Mouse (Mus musculus) liver, embryonic 16.5 days (tissue): ENCODE data around the gene Gmds. TPM values are rescaled to one million over a fixed set of nuclear protein-coding genes. Genes with fewer than 3 reads are reported as not detected.

Experiments
- ATAC-seq: fragments of 200-750 bp; cut with Nextera tagmentation; 2 replicates; pipeline ENCODE4 v1.8.0; 2017; ENCODE audit warnings: low read depth, mild to moderate bottlenecking, moderate number of reproducible peaks, moderate library complexity
- H3K27ac ChIP-seq: fragments of 300-500 bp; sonication (generic); 2 replicates; pipeline ENCODE4 v1.5.1; 2014; ENCODE audit warnings: mild to moderate bottlenecking, low read length
- H3K27me3 ChIP-seq: fragments of 300-500 bp; sonication (generic); 2 replicates; pipeline ENCODE4 v1.6.1; 2014; ENCODE audit warnings: low read depth, low read length, mixed read lengths; ENCODE audit not compliant: control insufficient read depth, insufficient read depth
- H3K36me3 ChIP-seq: fragments of 300-500 bp; sonication (generic); 2 replicates; pipeline ENCODE4 v1.6.1; 2014; ENCODE audit warnings: mild to moderate bottlenecking; ENCODE audit not compliant: control insufficient read depth, insufficient read depth
- H3K4me1 ChIP-seq: fragments of 300-500 bp; sonication (generic); 2 replicates; pipeline ENCODE4 v1.6.1; 2014; ENCODE audit warnings: low read depth, low read length, mixed read lengths; ENCODE audit not compliant: control insufficient read depth
- H3K4me2 ChIP-seq: fragments of 300-500 bp; sonication (generic); 2 replicates; pipeline ENCODE4 v1.6.1; 2014; ENCODE audit warnings: low read depth, low read length, mixed read lengths
- H3K4me3 ChIP-seq: fragments of 300-500 bp; sonication (generic); 2 replicates; pipeline ENCODE4 v1.5.1; 2014; ENCODE audit warnings: low read depth, mild to moderate bottlenecking, low read length
- H3K9ac ChIP-seq: fragments of 300-500 bp; sonication (generic); 2 replicates; pipeline ENCODE4 v1.6.1; 2014; ENCODE audit warnings: low read depth, low read length
- H3K9me3 ChIP-seq: fragments of 300-500 bp; sonication (generic); replicated peaks from 2 replicates; pipeline ENCODE4 v1.6.1; 2016; ENCODE audit warnings: low read length; ENCODE audit not compliant: control insufficient read depth
- WGBS: fragments of 180-500 bp; shearing (Covaris S2); extraction: QIAGEN DNeasy Blood & Tissue Kit; methylation state at CpG from one replicate; pipeline ENCODE4 v1.1.7; 2014; ENCODE audit not compliant: insufficient replicate concordance; 5-methylcytosine and 5-hydroxymethylcytosine counted together
- polyA plus RNA-seq: library from polyadenylated mRNA; unstranded; fragments of >200 nt; fragmentation: Nextera tagmentation; extraction: Ambion mirVana; gene quantifications from 2 replicates; pipeline ENCODE4 v1.2.1, GENCODE M21; 2015

Gene Gmds
- polyA plus RNA-seq, 1 experiment from 2014 or later: 6.8 TPM

DNA sequence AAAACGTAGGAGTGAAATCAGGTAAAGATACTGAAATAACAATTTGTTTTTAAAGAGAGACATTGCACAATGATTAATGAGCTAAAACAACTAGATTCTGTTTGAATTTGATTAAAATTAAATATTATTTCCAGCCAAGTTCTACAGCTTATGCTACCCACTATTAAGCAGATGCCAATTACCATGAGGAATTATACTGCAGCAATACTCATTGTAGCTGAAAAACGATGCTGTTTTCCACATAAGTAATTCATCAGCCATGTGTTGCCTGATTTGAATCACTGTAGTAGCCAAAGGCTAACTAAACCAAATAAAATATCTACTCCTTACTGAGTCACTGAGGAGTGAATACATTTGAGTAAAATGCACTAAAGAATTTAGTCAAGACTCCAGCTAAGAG lies 180.3 kb downstream of the Gmds start:
- Histone ChIP-seq H3K9ac (no peak overlapping the region), H3K4me3 (no peak overlapping the region), H3K27ac (no peak overlapping the region), H3K4me1 (no peaks in the 10 kb centered on the region), H3K27me3 (no peaks in the 10 kb centered on the region), H3K9me3 (no peaks in the 10 kb centered on the region), H3K4me2 (no peak overlapping the region), H3K36me3 (no peaks in the 10 kb centered on the region)
- 51% methylated on average over 2 of the region's 2 CpGs for WGBS
- no peak for ATAC-seq

DNA sequence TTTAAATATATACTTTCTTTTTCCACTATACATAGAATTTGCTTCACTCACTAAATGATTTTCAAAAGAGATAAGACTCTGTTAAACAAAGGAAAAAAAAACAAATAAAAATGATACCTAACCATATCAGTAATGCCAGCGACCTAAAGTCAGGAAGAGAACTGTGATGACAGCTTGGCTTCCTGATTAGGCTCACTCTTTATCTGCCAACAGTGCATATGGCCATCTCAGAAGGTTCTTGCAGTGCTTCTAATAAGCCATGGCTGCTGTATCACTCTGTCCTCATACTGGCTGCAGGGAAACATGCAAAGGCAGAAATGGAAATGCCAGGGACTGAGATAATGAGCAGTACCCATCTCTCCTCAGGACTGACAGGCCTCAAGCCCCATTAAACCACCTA lies 192.6 kb downstream of the Gmds start:
- Histone ChIP-seq H3K4me2 (no peak overlapping the region), H3K9ac (no peak overlapping the region), H3K9me3 (no peaks in the 10 kb centered on the region), H3K36me3 (no peaks in the 10 kb centered on the region), H3K27ac (no peak overlapping the region), H3K4me1 (no peaks in the 10 kb centered on the region; the same call in 1 of the 2 replicates), H3K4me3 (no peak overlapping the region), H3K27me3 (no peaks in the 10 kb centered on the region)
- ATAC-seq: peak; percentile 74
- 9% methylated on average over 1 of the region's 1 CpGs for WGBS

DNA sequence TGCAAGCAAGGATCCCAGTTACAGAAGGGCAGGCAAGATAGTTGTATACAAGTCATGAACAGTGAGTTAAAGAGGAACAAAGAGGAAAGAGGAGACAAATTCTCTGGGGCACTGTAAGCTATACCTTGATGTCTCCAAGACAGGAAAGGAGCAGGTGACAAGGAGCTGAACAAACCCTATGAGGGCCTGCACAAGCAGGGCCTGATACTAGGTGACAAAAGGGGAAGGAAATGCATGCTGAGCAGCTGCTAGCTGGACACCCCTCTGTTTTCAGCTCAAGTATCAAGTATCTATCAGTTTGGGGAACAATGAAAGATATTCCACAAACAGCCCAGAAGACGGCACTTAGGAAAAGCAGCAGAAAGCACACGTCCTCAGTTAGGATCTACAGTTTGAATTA lies 193.4 kb downstream of the Gmds start:
- ATAC-seq: no peak
- H3K9ac ChIP-seq: no peak overlapping the region
- no peak overlapping the region for H3K4me3 ChIP-seq
- no peaks in the 10 kb centered on the region; the same call in 1 of the 2 replicates for H3K4me1 ChIP-seq
- H3K27me3 ChIP-seq: no peaks in the 10 kb centered on the region
- no peaks in the 10 kb centered on the region for H3K9me3 ChIP-seq
- 33% methylated on average over 2 of the region's 2 CpGs for WGBS
- no peaks in the 10 kb centered on the region for H3K36me3 ChIP-seq
- H3K4me2 ChIP-seq: no peak overlapping the region
- H3K27ac ChIP-seq: no peak overlapping the region

DNA sequence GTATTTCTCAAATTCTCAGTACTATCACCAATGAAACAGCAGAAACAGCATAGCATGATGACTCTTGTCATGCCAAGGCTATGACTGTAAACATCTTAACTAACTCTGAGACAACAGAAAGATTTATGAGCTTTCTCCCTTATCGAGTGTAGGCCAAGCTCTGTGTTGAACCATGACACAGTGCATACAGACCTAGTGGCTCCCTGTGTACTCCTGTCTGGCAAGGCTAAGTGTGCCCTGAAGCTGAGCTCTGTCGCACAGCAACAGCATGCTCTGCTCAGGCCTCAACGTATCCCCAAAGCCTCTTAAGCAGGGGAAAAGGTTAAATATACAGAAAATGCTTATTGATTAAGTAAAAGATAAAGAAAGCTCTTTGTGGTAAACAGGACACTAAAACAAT lies 194.9 kb downstream of the Gmds start:
- Histone ChIP-seq H3K9ac (no peak overlapping the region), H3K4me3 (no peak overlapping the region), H3K27me3 (no peaks in the 10 kb centered on the region), H3K27ac (no peak overlapping the region), H3K9me3 (no peaks in the 10 kb centered on the region), H3K4me2 (no peak overlapping the region), H3K4me1 (no peaks in the 10 kb centered on the region; the same call in 1 of the 2 replicates), H3K36me3 (no peaks in the 10 kb centered on the region)
- no peak for ATAC-seq
- WGBS: 66% methylated on average over 3 of the region's 3 CpGs

DNA sequence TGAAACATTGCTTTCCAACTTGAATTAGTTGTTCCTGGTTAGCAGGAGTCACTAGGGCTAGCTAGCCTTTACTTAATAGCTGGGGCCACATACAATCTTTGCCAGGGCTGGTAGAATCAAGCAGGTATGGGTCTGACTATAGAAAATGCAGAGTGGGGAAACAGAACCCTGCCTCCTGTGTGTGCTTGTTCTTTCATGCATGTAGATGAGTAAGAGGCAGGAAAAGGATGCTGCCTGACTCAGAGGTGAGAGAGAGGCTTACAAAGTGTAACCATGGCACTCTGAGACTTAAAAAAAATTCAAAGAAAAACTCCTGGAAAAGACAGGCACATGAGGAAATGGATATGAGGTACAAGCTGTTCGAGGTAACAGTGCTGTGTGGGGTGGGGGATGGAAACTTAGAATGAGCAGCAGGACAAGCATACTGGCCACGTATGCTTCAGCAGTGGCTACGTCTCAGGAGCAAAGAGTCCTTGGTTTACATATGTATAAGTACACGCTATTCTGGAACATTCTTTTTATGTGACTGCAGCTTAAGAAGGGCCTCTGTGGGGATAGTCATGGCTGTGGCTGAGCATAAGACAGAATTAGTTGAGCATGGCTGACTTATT lies 203.8 kb downstream of the Gmds start:
- Histone ChIP-seq H3K27ac (no peak overlapping the region), H3K4me1 (no peaks in the 10 kb centered on the region), H3K36me3 (no peaks in the 10 kb centered on the region), H3K9me3 (no peaks in the 10 kb centered on the region), H3K27me3 (no peaks in the 10 kb centered on the region), H3K4me3 (no peak overlapping the region), H3K9ac (no peak overlapping the region), H3K4me2 (no peak overlapping the region)
- ATAC-seq: no peak
- WGBS: 54% methylated on average over 4 of the region's 4 CpGs

DNA sequence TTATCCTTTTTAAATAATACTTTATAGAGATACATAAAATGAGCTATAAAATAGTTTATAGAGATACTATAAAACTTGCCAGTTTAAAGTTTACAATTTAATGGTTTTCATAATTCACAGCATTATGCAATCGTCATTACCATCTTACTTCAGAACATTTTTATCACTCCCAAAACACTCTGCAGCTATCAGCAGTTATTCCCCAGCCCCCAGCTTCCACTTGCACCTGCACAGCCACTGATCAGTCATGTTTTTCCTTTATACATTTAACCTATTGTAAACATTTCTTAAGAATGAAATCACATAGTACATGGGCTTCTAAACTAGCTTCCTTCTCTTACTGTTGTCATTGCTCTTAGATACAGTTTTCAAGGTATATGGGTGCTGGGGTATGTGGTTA lies 208.6 kb downstream of the Gmds start:
- Histone ChIP-seq H3K4me2 (no peak overlapping the region), H3K9me3 (no peaks in the 10 kb centered on the region), H3K4me1 (no peaks in the 10 kb centered on the region), H3K27me3 (no peaks in the 10 kb centered on the region), H3K4me3 (no peak overlapping the region), H3K27ac (no peak overlapping the region), H3K36me3 (no peaks in the 10 kb centered on the region), H3K9ac (no peak overlapping the region)
- ATAC-seq: no peak
- WGBS: 30% methylated on average over 1 of the region's 1 CpGs

DNA sequence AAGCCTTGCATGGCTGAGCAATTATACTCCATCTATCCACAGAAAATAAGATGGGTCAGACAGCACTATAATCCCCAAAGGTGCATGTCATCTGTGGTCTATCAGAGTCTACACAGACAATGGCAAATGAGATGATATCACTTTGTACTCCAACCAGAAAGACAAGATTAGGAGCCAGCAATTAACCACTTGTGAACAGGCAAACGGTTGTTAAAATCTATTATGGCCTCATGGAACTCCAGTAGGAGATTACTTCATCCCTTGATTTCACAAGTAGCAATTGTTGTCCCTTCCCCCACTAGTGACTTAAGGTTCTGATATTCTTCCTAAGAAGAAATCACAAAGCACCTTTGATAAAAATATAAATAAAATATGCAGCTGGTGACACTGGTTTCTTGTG lies 220.2 kb downstream of the Gmds start:
- no peak for ATAC-seq
- Histone ChIP-seq H3K9ac (no peak overlapping the region), H3K4me3 (no peak overlapping the region), H3K27ac (no peak overlapping the region), H3K4me2 (no peak overlapping the region), H3K4me1 (no peaks in the 10 kb centered on the region), H3K36me3 (no peaks in the 10 kb centered on the region), H3K9me3 (no peaks in the 10 kb centered on the region), H3K27me3 (no peaks in the 10 kb centered on the region)
- WGBS: 44% methylated on average over 1 of the region's 1 CpGs

DNA sequence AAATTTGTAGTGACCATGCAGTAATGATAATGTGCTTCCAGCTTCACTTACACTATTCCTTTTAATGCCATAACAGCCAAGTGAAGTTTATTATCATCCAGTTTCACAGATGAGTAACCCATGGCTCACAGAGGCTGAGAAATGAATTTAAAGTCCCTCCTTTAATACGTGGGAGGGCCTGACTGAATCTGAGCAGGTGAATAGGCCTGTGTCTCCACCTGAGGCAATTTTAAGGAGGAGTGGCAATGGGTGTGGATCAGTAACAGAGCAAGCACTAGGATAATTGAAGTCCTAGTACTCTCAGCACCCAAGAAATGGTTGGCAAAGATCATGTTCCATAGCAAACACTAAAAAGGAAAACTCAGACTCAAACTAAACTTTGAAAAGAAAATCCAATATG lies 223.1 kb downstream of the Gmds start:
- no peak overlapping the region for H3K4me2 ChIP-seq
- H3K27ac ChIP-seq: no peak overlapping the region
- no peaks in the 10 kb centered on the region for H3K9me3 ChIP-seq
- no peaks in the 10 kb centered on the region for H3K27me3 ChIP-seq
- no peak overlapping the region for H3K9ac ChIP-seq
- H3K4me1 ChIP-seq: no peaks in the 10 kb centered on the region
- ATAC-seq: no peak
- 37% methylated on average over 1 of the region's 1 CpGs for WGBS
- H3K4me3 ChIP-seq: no peak overlapping the region
- H3K36me3 ChIP-seq: no peaks in the 10 kb centered on the region

DNA sequence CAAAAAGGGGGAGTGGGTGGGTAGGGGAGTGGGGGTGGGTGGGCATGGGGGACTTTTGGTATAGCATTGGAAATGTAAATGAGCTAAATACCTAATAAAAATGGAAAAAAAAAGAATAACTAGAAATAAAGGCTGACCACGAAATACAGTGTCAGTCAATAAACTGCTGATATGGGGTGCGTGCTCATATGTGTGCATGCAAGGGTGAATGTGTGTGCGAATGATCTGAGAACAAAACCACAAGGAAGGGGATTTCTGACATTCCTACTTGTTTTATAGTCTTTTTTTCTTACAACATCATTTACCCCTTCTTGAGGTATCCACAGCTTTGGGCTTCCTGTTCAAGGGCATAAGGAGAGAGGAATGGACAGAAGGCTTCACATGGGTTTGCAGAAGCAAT lies 224.7 kb downstream of the Gmds start:
- H3K4me3 ChIP-seq: no peak overlapping the region
- 83% methylated on average over 3 of the region's 3 CpGs for WGBS
- no peak overlapping the region for H3K27ac ChIP-seq
- no peaks in the 10 kb centered on the region for H3K4me1 ChIP-seq
- no peaks in the 10 kb centered on the region for H3K36me3 ChIP-seq
- no peak for ATAC-seq
- no peaks in the 10 kb centered on the region for H3K27me3 ChIP-seq
- no peak overlapping the region for H3K4me2 ChIP-seq
- no peak overlapping the region for H3K9ac ChIP-seq
- no peaks in the 10 kb centered on the region for H3K9me3 ChIP-seq
